Mouse (Mus musculus) cerebellum, postnatal 25 days (tissue): ENCODE results near the gene Sdccag8.
"Not testable (repeated sequence)": the region's sequence is repeated elsewhere in the genome, so short reads cannot be mapped to it uniquely, and the experiment has no call there.

ENCODE experiments used
- DNase-seq, 2 experiments: peaks; one replicate each; pipeline ENCODE4 v3.0.0; 2021; ENCODE audit warnings: mixed read lengths in 2 of 2

Gene Sdccag8

GRCm38 (mm10) chr1:176879614-176880013, 65.2 kb downstream of the Sdccag8 start:
- DNase-seq: peak in 1 of 2 experiments; percentile 27

GRCm38 (mm10) chr1:176880101-176880500, 65.6 kb downstream of the Sdccag8 start:
- DNase-seq: no peak

GRCm38 (mm10) chr1:176880943-176881342, 66.5 kb downstream of the Sdccag8 start:
- DNase-seq: no peak

GRCm38 (mm10) chr1:176885207-176885933, 70.9 kb downstream of the Sdccag8 start:
- no peak for DNase-seq

- DNase-seq: no peak
Measured at GRCm38 (mm10) chr1:176886002-176886401, 71.5 kb downstream of the Sdccag8 start.

GRCm38 (mm10) chr1:176903741-176904140, 89.3 kb downstream of the Sdccag8 start:
- DNase-seq: no peak

GRCm38 (mm10) chr1:176915946-176916345, 101.5 kb downstream of the Sdccag8 start:
- peak; percentile 74 to 75 for DNase-seq

- DNase-seq: peak; percentile 64 to 73
Measured at GRCm38 (mm10) chr1:176919486-176919885, 105.0 kb downstream of the Sdccag8 start.

GRCm38 (mm10) chr1:176922842-176923241, 108.4 kb downstream of the Sdccag8 start:
- DNase-seq: no peak

GRCm38 (mm10) chr1:176926009-176926408, 111.5 kb downstream of the Sdccag8 start:
- no peak for DNase-seq

- peak; percentile 57 to 58 for DNase-seq
Measured at GRCm38 (mm10) chr1:176927312-176927711, 112.9 kb downstream of the Sdccag8 start.

GRCm38 (mm10) chr1:176929710-176930109, 115.2 kb downstream of the Sdccag8 start:
- peak; percentile 92 to 94 for DNase-seq

GRCm38 (mm10) chr1:176930574-176930973, 116.1 kb downstream of the Sdccag8 start:
- no peak for DNase-seq

- DNase-seq: no peak
Measured at GRCm38 (mm10) chr1:176930981-176931500, 116.6 kb downstream of the Sdccag8 start.

GRCm38 (mm10) chr1:176931511-176931910, 117.1 kb downstream of the Sdccag8 start:
- peak; percentile 70 to 82 for DNase-seq

GRCm38 (mm10) chr1:176932320-176932950, 118.0 kb downstream of the Sdccag8 start:
- DNase-seq: peak; percentile 55 to 66

GRCm38 (mm10) chr1:176933319-176933718, 118.9 kb downstream of the Sdccag8 start:
- DNase-seq: peak; percentile 84 to 86

GRCm38 (mm10) chr1:176934043-176934762, 119.7 kb downstream of the Sdccag8 start:
- peak; percentile 69 to 73 for DNase-seq

- DNase-seq: peak; percentile 61 to 62
Measured at GRCm38 (mm10) chr1:176939901-176940341, 125.5 kb downstream of the Sdccag8 start.

GRCm38 (mm10) chr1:176941286-176941990, 127.0 kb downstream of the Sdccag8 start:
- DNase-seq: not testable (repeated sequence)

GRCm38 (mm10) chr1:176943126-176943525, 128.7 kb downstream of the Sdccag8 start:
- DNase-seq: no peak

GRCm38 (mm10) chr1:176943987-176944386, 129.5 kb downstream of the Sdccag8 start:
- DNase-seq: no peak
